Mouse (Mus musculus) spleen, adult 2 months (tissue): ENCODE results near the gene Flrt2.

Experiments used
- CTCF ChIP-seq: fragments of 200-500 bp; IDR thresholded peaks from 2 replicates; pipeline ENCODE4 v1.5.1; 2011; ENCODE audit warnings: mild to moderate bottlenecking, inconsistent platforms; ENCODE audit not compliant: insufficient read depth, insufficient read length, insufficient replicate concordance; ENCODE audit errors: extremely low read depth
- POLR2A ChIP-seq: fragments of 200-500 bp; IDR thresholded peaks from 2 replicates; pipeline ENCODE4 v1.6.1; 2011; ENCODE audit warnings: low read depth, low read length, inconsistent platforms

GRCm38 (mm10) chr12:95770251-95770650 lies 78.2 kb downstream of the Flrt2 start:
- TF ChIP-seq CTCF (no peak), POLR2A (no peak)
